Comparison of ENCODE assay signal across 8 mouse cellular contexts in genomic region chr2:45184704-45185620, GRCm38 (mm10).
DNase-seq lines count a peak whose midpoint lies in the region; ATAC-seq and TF ChIP-seq lines count a peak whose summit lies in the region.

No protein-coding gene starts in this region.

- peak overlapping the region; percentile 51 for H3K4me2 ChIP-seq in heart, embryonic 15.5 days
- peak overlapping the region; percentile 49 for H3K4me2 ChIP-seq in limb, embryonic 12.5 days
- peak overlapping the region; percentile 42 for H3K4me2 ChIP-seq in midbrain, embryonic 11.5 days

- no peaks in the 10 kb centered on the region; the same call in 1 of the 2 replicates for H3K79me2 ChIP-seq in MEL (ENCODE audit: control insufficient read depth, insufficient read depth, low read length, poor library complexity)

- H3K27ac ChIP-seq in MEL (ENCODE audit: control insufficient read depth, low read depth, low read length), result peak overlapping the region; percentile 92
- peak overlapping the region; percentile 55 for H3K27ac ChIP-seq in heart, embryonic 15.5 days
- H3K27ac ChIP-seq in limb, embryonic 12.5 days, result no peak overlapping the region
- H3K27ac ChIP-seq in midbrain, embryonic 11.5 days (ENCODE audit: low read depth, low read length), result peak overlapping the region; percentile 68; the same call in 1 of the 2 replicates

- H3K9me3 ChIP-seq in MEL (replicated peaks; ENCODE audit: insufficient read depth, low read length), result no peaks in the 10 kb centered on the region
- H3K9me3 ChIP-seq in heart, embryonic 15.5 days (replicated peaks), result no peaks in the 10 kb centered on the region
- H3K9me3 ChIP-seq in limb, embryonic 12.5 days, result no peaks in the 10 kb centered on the region
- no peaks in the 10 kb centered on the region for H3K9me3 ChIP-seq in midbrain, embryonic 11.5 days (ENCODE audit: control insufficient read depth, low read length)

- 11% methylated on average over 18 of the region's 18 CpGs for WGBS in heart, embryonic 15.5 days
- 17% methylated on average over 18 of the region's 18 CpGs for WGBS in limb, embryonic 12.5 days
- WGBS in midbrain, embryonic 11.5 days, result 3% methylated on average over 18 of the region's 18 CpGs

- DNase-seq in MEL (ENCODE audit: low read depth, low spot score), result peak; percentile 91
- DNase-seq in embryo, embryonic 10 days (ENCODE audit: low spot score), result peak; percentile 63
- peak; percentile 94 for DNase-seq in midbrain, embryonic 11.5 days (ENCODE audit: low spot score, missing footprints)
- no peak for DNase-seq in cerebellum, postnatal 36 days
- DNase-seq in cerebellum, adult 18-20 months, result no peak
- DNase-seq in left cerebral cortex, adult 9 months (ENCODE audit: low spot score in 2 of 2), result no peak

- TF ChIP-seq CTCF in MEL (IDR thresholded peaks at IDR 0.05 in 2 of 3, conservative IDR thresholded peaks at IDR 0.05 in 1 of 3; ENCODE audit: control insufficient read depth in 1 of 3, insufficient read depth in 1 of 3, low read depth in 2 of 3, low read length in 3 of 3, poor library complexity in 1 of 3, severe bottlenecking in 1 of 3), result no peak

- TF ChIP-seq RAD21 in MEL (IDR thresholded peaks at IDR 0.05; ENCODE audit: low read depth, low read length), result no peak; the same call in 1 of the 2 replicates

- peak overlapping the region; percentile 60 to 66 for H3K4me3 ChIP-seq in MEL (ENCODE audit: control insufficient read depth in 1 of 2, insufficient read depth in 1 of 2, low read depth in 2 of 2, low read length in 2 of 2)
- H3K4me3 ChIP-seq in heart, embryonic 15.5 days, result peak overlapping the region; percentile 17
- peak overlapping the region; percentile 2; the same call in 1 of the 2 replicates for H3K4me3 ChIP-seq in limb, embryonic 12.5 days (replicated peaks)
- no peak overlapping the region for H3K4me3 ChIP-seq in midbrain, embryonic 11.5 days (ENCODE audit: low read depth, low read length)

- peak overlapping the region; percentile 63 for H3K9ac ChIP-seq in MEL (ENCODE audit: control insufficient read depth, low read depth, low read length, poor library complexity, severe bottlenecking)
- H3K9ac ChIP-seq in heart, embryonic 15.5 days, result no peak overlapping the region
- H3K9ac ChIP-seq in limb, embryonic 12.5 days (replicated peaks), result no peak overlapping the region
- H3K9ac ChIP-seq in midbrain, embryonic 11.5 days (ENCODE audit: low read length), result 0 out of 2 replicates have a peak overlapping the region, but pooled peaks have one; percentile 2

- ATAC-seq in heart, embryonic 15.5 days (replicated peaks; ENCODE audit: insufficient number of reproducible peaks, insufficient read depth, low FRiP score, low read depth), result peak; percentile 39; the same call in 1 of the 2 replicates
- no peak for ATAC-seq in limb, embryonic 12.5 days (ENCODE audit: insufficient number of reproducible peaks, insufficient read depth, low FRiP score, low TSS enrichment, low read depth)
- ATAC-seq in midbrain, embryonic 11.5 days (ENCODE audit: low FRiP score), result peak; percentile 82

- peak in 1 of 2 experiments; percentile 44; a peak in 1 of 4 replicates for TF ChIP-seq POLR2A in MEL (IDR thresholded peaks at IDR 0.05; ENCODE audit: control insufficient read depth in 1 of 2, insufficient read depth in 1 of 2, low read depth in 1 of 2, low read length in 2 of 2, poor library complexity in 1 of 2)

- H3K36me3 ChIP-seq in MEL (ENCODE audit: control insufficient read depth in 1 of 2, insufficient read depth in 2 of 2, low read length in 2 of 2), result peaks cover 0 to 23% of the 10 kb centered on the region in 2 experiments; a peak in 2 of 4 replicates
- H3K36me3 ChIP-seq in heart, embryonic 15.5 days, result no peaks in the 10 kb centered on the region
- H3K36me3 ChIP-seq in limb, embryonic 12.5 days, result no peaks in the 10 kb centered on the region
- no peaks in the 10 kb centered on the region for H3K36me3 ChIP-seq in midbrain, embryonic 11.5 days (ENCODE audit: control insufficient read depth, insufficient read depth, low read length)

- H3K4me1 ChIP-seq in MEL (ENCODE audit: control insufficient read depth in 1 of 2, insufficient read depth in 2 of 2, low read length in 2 of 2), result peaks cover 11 to 16% of the 10 kb centered on the region in 2 experiments
- H3K4me1 ChIP-seq in heart, embryonic 15.5 days (replicated peaks), result peaks cover 20% of the 10 kb centered on the region
- H3K4me1 ChIP-seq in limb, embryonic 12.5 days (replicated peaks), result peaks cover 20% of the 10 kb centered on the region
- H3K4me1 ChIP-seq in midbrain, embryonic 11.5 days (ENCODE audit: control insufficient read depth, insufficient read depth, low read length), result peaks cover 19% of the 10 kb centered on the region

- H3K27me3 ChIP-seq in MEL (ENCODE audit: control insufficient read depth in 1 of 2, insufficient read depth in 2 of 2, low read length in 2 of 2), result no peaks in the 10 kb centered on the region
- no peaks in the 10 kb centered on the region for H3K27me3 ChIP-seq in heart, embryonic 15.5 days
- H3K27me3 ChIP-seq in limb, embryonic 12.5 days, result peaks cover 2% of the 10 kb centered on the region; the same call in 1 of the 2 replicates
- H3K27me3 ChIP-seq in midbrain, embryonic 11.5 days (ENCODE audit: control insufficient read depth, insufficient read depth, low read length), result no peaks in the 10 kb centered on the region

- peak; percentile 92 for TF ChIP-seq EP300 in MEL (IDR thresholded peaks at IDR 0.05; ENCODE audit: low read depth in 1 of 2, low read length in 2 of 2)

TF ChIP-seq in MEL, 35 proteins besides CTCF, POLR2A, EP300 and RAD21:
- TF ChIP-seq CHD1 (IDR thresholded peaks at IDR 0.05; ENCODE audit: low read depth, low read length), result 0 out of 2 replicates have a peak, but pooled peaks have one; percentile 81
- no peak for TF ChIP-seq NRF1 (IDR thresholded peaks at IDR 0.05; ENCODE audit: insufficient read depth, low read depth, low read length, poor library complexity, severe bottlenecking)
- 0 out of 2 replicates have a peak, but pooled peaks have one; percentile 18 for TF ChIP-seq MYB (IDR thresholded peaks at IDR 0.05; ENCODE audit: low read depth, low read length)
- 0 out of 2 replicates have a peak, but pooled peaks have one; percentile 25 for TF ChIP-seq KAT2A (conservative IDR thresholded peaks at IDR 0.05; ENCODE audit: low read depth, low read length)
- 0 out of 2 replicates have a peak, but pooled peaks have one; percentile 47 for TF ChIP-seq JUND (IDR thresholded peaks at IDR 0.05; ENCODE audit: low read depth, low read length)
- peak; percentile 40; the same call in 1 of the 2 replicates for TF ChIP-seq BHLHE40 (IDR thresholded peaks at IDR 0.05; ENCODE audit: borderline replicate concordance, low read depth, low read length)
- peak; percentile 29 for TF ChIP-seq NELFE (IDR thresholded peaks at IDR 0.05; ENCODE audit: low read depth, low read length)
- no peak for TF ChIP-seq GABPA (IDR thresholded peaks at IDR 0.05; ENCODE audit: low read depth, low read length)
- TF ChIP-seq MAZ (IDR thresholded peaks at IDR 0.05; ENCODE audit: low read depth, low read length), result no peak
- 0 out of 2 replicates have a peak, but pooled peaks have one; percentile 15 for TF ChIP-seq MAFK (IDR thresholded peaks at IDR 0.05; ENCODE audit: borderline replicate concordance, low read depth, low read length)
- TF ChIP-seq ELF1 (IDR thresholded peaks at IDR 0.05; ENCODE audit: low read depth, low read length), result peak; percentile 61
- peak; percentile 42 for TF ChIP-seq MXI1 (IDR thresholded peaks at IDR 0.05; ENCODE audit: low read depth, low read length)
- peak; percentile 83 for TF ChIP-seq TAL1 (IDR thresholded peaks at IDR 0.05; ENCODE audit: low read length)
- peak; percentile 36 for TF ChIP-seq SMC3 (IDR thresholded peaks at IDR 0.05; ENCODE audit: low read depth, low read length)
- TF ChIP-seq GATA1 (IDR thresholded peaks at IDR 0.05; ENCODE audit: low read depth, low read length), result peak; percentile 89
- no peak for TF ChIP-seq USF2 (IDR thresholded peaks at IDR 0.05; ENCODE audit: borderline replicate concordance in 1 of 2, insufficient read depth in 1 of 2, low read depth in 1 of 2, low read length in 2 of 2)
- peak; percentile 93 for TF ChIP-seq ETS1 (IDR thresholded peaks at IDR 0.05; ENCODE audit: low read depth, low read length)
- TF ChIP-seq HCFC1 (IDR thresholded peaks at IDR 0.05; ENCODE audit: low read depth, low read length), result no peak; the same call in 1 of the 2 replicates
- TF ChIP-seq USF1 (IDR thresholded peaks at IDR 0.05; ENCODE audit: low read depth, low read length), result no peak
- no peak for TF ChIP-seq UBTF (IDR thresholded peaks at IDR 0.05; ENCODE audit: borderline replicate concordance, insufficient read depth, low read depth, low read length)
- TF ChIP-seq TBP (IDR thresholded peaks at IDR 0.05; ENCODE audit: low read depth, low read length), result 0 out of 2 replicates have a peak, but pooled peaks have one; percentile 49
- no peak for TF ChIP-seq MEF2A (IDR thresholded peaks at IDR 0.05; ENCODE audit: extremely low read depth, insufficient replicate concordance, low read depth, low read length, poor library complexity, severe bottlenecking)
- no peak; the same call in 1 of the 2 replicates for TF ChIP-seq ZMIZ1 (IDR thresholded peaks at IDR 0.05; ENCODE audit: low read depth, low read length)
- TF ChIP-seq POLR2AphosphoS2 (IDR thresholded peaks at IDR 0.05; ENCODE audit: low read length), result no peak
- TF ChIP-seq RCOR1 (IDR thresholded peaks at IDR 0.05; ENCODE audit: low read depth, low read length), result peak; percentile 65; the same call in 1 of the 2 replicates
- TF ChIP-seq TCF12 (IDR thresholded peaks at IDR 0.05; ENCODE audit: low read depth, low read length), result peak; percentile 90
- TF ChIP-seq CHD2 (IDR thresholded peaks at IDR 0.05; ENCODE audit: low read length), result no peak; the same call in 1 of the 2 replicates
- no peak for TF ChIP-seq ZKSCAN1 (IDR thresholded peaks at IDR 0.05; ENCODE audit: low read depth, low read length)
- TF ChIP-seq MYC (IDR thresholded peaks at IDR 0.05; ENCODE audit: low read depth, low read length), result peak; percentile 51; the same call in 1 of the 2 replicates
- TF ChIP-seq POLR2AphosphoS5 (IDR thresholded peaks at IDR 0.05; ENCODE audit: borderline replicate concordance, low read depth, low read length), result no peak
- peak; percentile 70 for TF ChIP-seq ZNF384 (IDR thresholded peaks at IDR 0.05; ENCODE audit: low read depth, low read length)
- no peak for TF ChIP-seq E2F4 (IDR thresholded peaks at IDR 0.05; ENCODE audit: borderline replicate concordance, low read depth, low read length)
- peak; percentile 63 for TF ChIP-seq SIN3A (IDR thresholded peaks at IDR 0.05; ENCODE audit: low read length)
- peak; percentile 16; the same call in 1 of the 2 replicates for TF ChIP-seq ZC3H11A (IDR thresholded peaks at IDR 0.05; ENCODE audit: low read depth, low read length)
- TF ChIP-seq MAX (IDR thresholded peaks at IDR 0.05; ENCODE audit: low read length), result no peak; the same call in 1 of the 2 replicates

Comparison
In these comparisons a context has a peak if more than half of its experiments do, and no peak if none do; other contexts are left out.
1. DNase-seq: peak in MEL (single experiment), embryo, embryonic 10 days (single experiment) and midbrain, embryonic 11.5 days (single experiment); none in cerebellum, postnatal 36 days (0 of 2), cerebellum, adult 18-20 months (0 of 2) and left cerebral cortex, adult 9 months (0 of 2).
2. H3K9ac ChIP-seq: peak in MEL (single experiment) and midbrain, embryonic 11.5 days (single experiment); none in heart, embryonic 15.5 days (single experiment) and limb, embryonic 12.5 days (single experiment).
3. Peak in every context shown above with its lines, with median percentiles within 50 percentile points of each other: H3K4me2 ChIP-seq.